Mouse (Mus musculus) liver, postnatal 0 days (tissue): ENCODE results near the gene Coro2b. TPM values are rescaled to one million over a fixed set of nuclear protein-coding genes. Genes with fewer than 3 reads are reported as not detected.

Experiments used
- ATAC-seq: fragments of 200-750 bp; cut with Nextera tagmentation; 2 replicates; pipeline ENCODE4 v1.8.0; 2017; ENCODE audit warnings: mild to moderate bottlenecking, moderate library complexity
- DNase-seq: peaks from one replicate; pipeline ENCODE4 v3.0.0-alpha.2; 2016
- H3K27ac ChIP-seq: fragments of 300-500 bp; sonication (generic); 2 replicates; pipeline ENCODE4 v1.5.1; 2014; ENCODE audit warnings: antibody characterized with exemption, moderate library complexity, mild to moderate bottlenecking, low read depth
- H3K27me3 ChIP-seq: fragments of 300-500 bp; sonication (generic); 2 replicates; pipeline ENCODE4 v1.6.1; 2014; ENCODE audit warnings: low read length, control low read depth, mixed read lengths; ENCODE audit not compliant: insufficient read depth
- H3K36me3 ChIP-seq: fragments of 300-500 bp; sonication (generic); replicated peaks from 2 replicates; pipeline ENCODE4 v1.6.1; 2014; ENCODE audit warnings: mild to moderate bottlenecking, control low read depth, low read length, moderate library complexity, mixed read lengths; ENCODE audit not compliant: insufficient read depth
- H3K4me1 ChIP-seq: fragments of 300-500 bp; sonication (generic); 2 replicates; pipeline ENCODE4 v1.6.1; 2014; ENCODE audit warnings: antibody characterized with exemption, mild to moderate bottlenecking, control low read depth; ENCODE audit not compliant: insufficient read depth
- H3K4me2 ChIP-seq: fragments of 300-500 bp; sonication (generic); 2 replicates; pipeline ENCODE4 v1.6.1; 2014; ENCODE audit warnings: low read depth, mild to moderate bottlenecking, low read length, moderate library complexity, mixed read lengths
- H3K4me3 ChIP-seq: fragments of 300-500 bp; sonication (generic); 2 replicates; pipeline ENCODE4 v1.5.1; 2014; ENCODE audit warnings: low read depth, low read length
- H3K9ac ChIP-seq: fragments of 300-500 bp; sonication (generic); replicated peaks from 2 replicates; pipeline ENCODE4 v1.6.1; 2014; ENCODE audit warnings: mild to moderate bottlenecking, moderate library complexity
- H3K9me3 ChIP-seq: fragments of 300-500 bp; sonication (generic); 2 replicates; pipeline ENCODE4 v1.6.1; 2016; ENCODE audit warnings: mild to moderate bottlenecking, control low read depth, low read length, mixed read lengths
- CTCF ChIP-seq: sonication (generic); IDR thresholded peaks from 2 replicates; pipeline ENCODE4 v1.5.1; 2016; ENCODE audit warnings: antibody characterized with exemption, low read depth
- EP300 ChIP-seq: IDR thresholded peaks from 2 replicates; pipeline ENCODE4 v1.6.1; 2016; ENCODE audit warnings: antibody characterized with exemption, low read depth, mild to moderate bottlenecking
- WGBS: fragments of 180-500 bp; shearing (Covaris S2); extraction: QIAGEN DNeasy Blood & Tissue Kit; methylation state at CpG from one replicate; pipeline ENCODE4 v1.1.7; 2014; ENCODE audit not compliant: insufficient replicate concordance; 5-methylcytosine and 5-hydroxymethylcytosine counted together
- polyA plus RNA-seq: library from polyadenylated mRNA; unstranded; fragments of >200 nt; fragmentation: Nextera tagmentation; extraction: Ambion mirVana; gene quantifications from 2 replicates; pipeline ENCODE4 v1.2.1, GENCODE M21; 2015

The Coro2b gene
- polyA plus RNA-seq, 1 experiment from 2014 or later, result 0.87 TPM

DNA sequence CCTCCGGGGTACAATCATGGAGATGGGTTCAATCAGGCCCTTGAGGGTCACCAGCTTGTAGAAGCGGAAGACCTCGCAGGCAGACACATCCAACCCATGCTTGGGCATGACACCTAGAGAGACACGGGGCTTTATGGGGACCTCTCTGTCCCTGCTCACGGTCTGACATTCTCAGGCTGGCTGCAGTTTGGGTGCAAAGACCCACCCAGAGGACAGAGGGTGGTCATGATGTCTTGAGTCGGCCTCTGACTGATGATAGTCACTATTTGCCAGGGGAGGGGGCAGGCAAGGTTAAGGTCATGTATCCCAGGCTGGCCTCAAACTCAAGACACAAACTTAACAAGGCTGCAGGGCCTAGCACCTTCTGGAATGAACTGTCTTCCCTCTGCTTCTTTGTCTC is 110.3 kb downstream of the Coro2b start:
- no peak overlapping the region for H3K4me3 ChIP-seq
- H3K4me1 ChIP-seq, result peaks cover 3% of the 10 kb centered on the region
- 93% methylated on average over 6 of the region's 6 CpGs for WGBS
- H3K4me2 ChIP-seq, result no peak overlapping the region
- H3K36me3 ChIP-seq, result no peaks in the 10 kb centered on the region
- H3K9me3 ChIP-seq, result no peaks in the 10 kb centered on the region
- H3K9ac ChIP-seq, result no peak overlapping the region
- ATAC-seq (no peak), DNase-seq (no peak)
- no peak for TF ChIP-seq EP300
- no peak for TF ChIP-seq CTCF
- no peak overlapping the region for H3K27ac ChIP-seq
- H3K27me3 ChIP-seq, result no peaks in the 10 kb centered on the region

DNA sequence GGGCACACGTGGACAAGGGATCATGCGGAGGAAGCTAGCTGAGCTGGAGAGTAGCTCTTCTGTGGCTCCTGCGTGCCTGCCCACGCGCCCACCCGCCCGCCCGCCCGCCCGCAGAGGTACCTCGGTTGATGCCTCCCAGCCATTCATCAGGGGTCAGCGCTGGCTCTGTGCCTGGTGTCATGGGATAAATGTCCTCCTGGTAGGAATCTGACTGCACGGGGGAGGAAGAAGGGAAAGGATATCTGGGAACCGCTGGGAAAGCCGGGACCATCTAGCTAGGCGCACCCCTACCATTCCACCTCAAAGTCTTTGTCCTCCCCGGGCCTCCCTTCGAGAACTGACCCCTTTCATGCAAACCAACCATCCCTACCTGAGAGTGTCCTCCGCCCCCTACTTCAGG is 110.8 kb downstream of the Coro2b start:
- WGBS, result 88% methylated on average over 16 of the region's 19 CpGs

DNA sequence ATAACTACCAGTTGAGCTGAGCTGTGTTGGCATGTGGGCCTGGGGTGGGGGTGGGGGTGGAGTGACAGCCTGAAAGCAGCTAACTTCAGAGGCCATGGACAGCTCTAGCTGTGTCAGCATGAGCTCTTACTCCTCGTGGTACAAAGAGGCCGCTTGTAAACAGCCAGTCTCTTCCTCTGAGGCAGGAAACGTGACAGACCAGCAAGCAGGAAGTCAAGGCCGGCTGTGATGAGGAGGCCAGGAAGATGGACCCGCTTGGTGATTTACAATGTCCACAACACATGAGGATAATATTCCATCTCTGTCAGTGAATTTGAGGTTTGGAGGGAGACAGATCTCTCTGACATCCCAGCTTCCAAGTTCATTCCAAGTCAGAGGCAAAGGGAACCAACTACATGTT is 111.6 kb downstream of the Coro2b start:
- Histone ChIP-seq H3K9me3 (no peaks in the 10 kb centered on the region), H3K4me1 (peaks cover 12% of the 10 kb centered on the region), H3K9ac (no peak overlapping the region), H3K27me3 (no peaks in the 10 kb centered on the region), H3K4me2 (no peak overlapping the region), H3K27ac (peak overlapping the region; percentile 48; the same call in 1 of the 2 replicates), H3K36me3 (no peaks in the 10 kb centered on the region), H3K4me3 (no peak overlapping the region)
- no peak for TF ChIP-seq EP300
- TF ChIP-seq CTCF, result no peak
- DNase-seq (no peak), ATAC-seq (no peak)
- WGBS, result 34% methylated on average over 5 of the region's 5 CpGs

More for the DNA sequence above, 110.8 kb downstream of the Coro2b start:
- peak overlapping the region; percentile 48; the same call in 1 of the 2 replicates for H3K27ac ChIP-seq
- no peak overlapping the region for H3K4me3 ChIP-seq
- DNase-seq, result no peak
- TF ChIP-seq CTCF, result no peak
- TF ChIP-seq EP300, result no peak
- H3K4me2 ChIP-seq, result no peak overlapping the region
- no peaks in the 10 kb centered on the region for H3K9me3 ChIP-seq
- no peaks in the 10 kb centered on the region for H3K27me3 ChIP-seq
- peaks cover 7% of the 10 kb centered on the region for H3K4me1 ChIP-seq
- no peak for ATAC-seq
- no peaks in the 10 kb centered on the region for H3K36me3 ChIP-seq
- no peak overlapping the region for H3K9ac ChIP-seq

DNA sequence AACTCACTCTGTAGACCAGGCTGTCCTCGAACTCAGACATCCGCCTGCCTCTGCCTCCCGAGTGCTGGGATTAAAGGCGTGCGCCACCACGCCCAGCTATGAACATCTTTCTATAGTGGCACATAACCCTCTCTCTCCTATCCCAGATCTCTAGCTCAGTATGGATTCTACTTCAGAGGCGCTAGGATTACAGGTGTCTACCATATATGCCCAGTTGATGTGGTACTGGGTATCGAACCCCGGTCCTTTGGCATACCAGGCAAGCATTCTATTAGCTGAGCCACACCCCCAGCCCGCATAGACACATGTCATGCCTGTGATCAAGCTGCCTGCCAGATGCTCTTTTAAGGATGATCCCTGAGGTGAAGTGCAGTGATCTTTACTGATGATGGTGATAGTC is 113.0 kb downstream of the Coro2b start:
- DNase-seq (no peak), ATAC-seq (no peak)
- whole genome bisulfite sequencing, result 94% methylated on average over 10 of the region's 10 CpGs
- Histone ChIP-seq H3K4me2 (no peak overlapping the region), H3K4me3 (no peak overlapping the region), H3K9me3 (no peaks in the 10 kb centered on the region), H3K9ac (no peak overlapping the region), H3K27ac (no peak overlapping the region), H3K4me1 (peaks cover 12% of the 10 kb centered on the region), H3K27me3 (no peaks in the 10 kb centered on the region), H3K36me3 (no peaks in the 10 kb centered on the region)
- TF ChIP-seq CTCF (no peak), EP300 (no peak)

DNA sequence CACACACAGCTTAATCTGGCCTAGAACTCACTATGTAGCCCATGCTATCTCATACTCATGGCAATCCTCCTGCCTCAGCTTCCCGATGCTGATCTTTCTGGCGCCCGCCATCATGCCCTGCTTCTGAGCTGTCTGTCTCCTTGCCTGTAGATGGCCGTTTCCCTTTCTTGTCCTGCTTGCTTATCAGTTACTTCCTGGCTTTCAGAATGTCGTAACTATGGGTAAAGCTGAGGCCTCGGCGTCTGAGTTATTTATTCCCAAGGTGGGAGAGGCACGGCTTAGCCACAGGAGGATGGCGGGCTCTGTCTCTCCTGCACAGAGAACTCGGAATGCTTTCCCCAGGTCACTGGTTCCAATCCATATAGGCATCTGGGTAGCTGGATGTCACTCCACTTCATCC is 113.9 kb downstream of the Coro2b start:
- no peaks in the 10 kb centered on the region for H3K36me3 ChIP-seq
- ATAC-seq (no peak), DNase-seq (no peak)
- peaks cover 5% of the 10 kb centered on the region; the same call in 1 of the 2 replicates for H3K9me3 ChIP-seq
- no peak overlapping the region for H3K27ac ChIP-seq
- H3K27me3 ChIP-seq, result no peaks in the 10 kb centered on the region
- WGBS, result 51% methylated on average over 10 of the region's 10 CpGs
- TF ChIP-seq CTCF (no peak), EP300 (no peak)
- no peak overlapping the region for H3K9ac ChIP-seq
- H3K4me3 ChIP-seq, result no peak overlapping the region
- H3K4me2 ChIP-seq, result no peak overlapping the region
- H3K4me1 ChIP-seq, result peaks cover 12% of the 10 kb centered on the region

DNA sequence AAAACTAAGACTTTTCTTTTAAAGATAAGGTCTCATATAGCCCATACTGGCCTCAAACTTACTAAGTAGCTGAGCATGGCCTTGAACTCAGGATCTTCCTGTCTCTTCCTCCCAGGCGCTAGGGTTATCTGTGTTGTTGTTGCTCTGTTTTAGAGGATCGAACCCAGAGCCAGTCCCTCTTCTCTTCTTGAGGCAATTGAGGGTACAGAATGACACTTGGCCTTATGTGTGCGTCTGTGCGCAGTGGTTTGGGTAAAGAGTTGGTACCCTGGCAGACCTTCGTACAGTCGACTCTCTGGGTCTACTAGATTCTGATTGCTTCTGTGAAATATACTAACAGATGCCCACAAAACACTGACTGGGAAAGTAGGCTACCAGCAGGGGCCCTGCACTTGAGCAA is 114.9 kb downstream of the Coro2b start:
- TF ChIP-seq CTCF (no peak), EP300 (no peak)
- Histone ChIP-seq H3K4me3 (no peak overlapping the region), H3K9me3 (peaks cover 5% of the 10 kb centered on the region; the same call in 1 of the 2 replicates), H3K4me1 (peaks cover 12% of the 10 kb centered on the region), H3K4me2 (no peak overlapping the region), H3K36me3 (no peaks in the 10 kb centered on the region), H3K9ac (no peak overlapping the region), H3K27me3 (no peaks in the 10 kb centered on the region), H3K27ac (no peak overlapping the region)
- 85% methylated on average over 6 of the region's 6 CpGs for WGBS
- no peak for DNase-seq
- ATAC-seq, result no peak

DNA sequence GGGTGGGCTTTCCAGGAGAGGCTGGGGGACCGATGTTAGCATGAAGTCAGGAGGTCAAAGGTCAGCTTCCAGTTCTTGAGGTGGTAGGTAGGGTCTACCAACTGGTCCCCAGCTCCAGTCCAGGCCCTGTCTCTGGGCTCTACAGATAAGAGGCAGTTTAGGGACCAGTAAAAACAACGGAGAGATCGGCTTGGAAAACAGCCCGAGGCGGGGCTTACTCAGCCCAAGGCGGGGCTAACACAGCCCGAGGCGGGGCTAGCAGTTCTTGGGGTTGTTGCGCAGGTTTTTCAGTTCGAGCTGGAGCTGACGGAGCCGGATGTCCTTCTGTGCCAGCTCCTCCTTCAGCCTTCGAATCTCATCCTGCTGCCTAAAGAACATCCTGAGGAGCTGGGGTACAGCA is 115.8 kb downstream of the Coro2b start:
- no peaks in the 10 kb centered on the region for H3K27me3 ChIP-seq
- TF ChIP-seq EP300 (peak; percentile 69), CTCF (no peak)
- peak overlapping the region; percentile 65 for H3K4me2 ChIP-seq
- peaks cover 5% of the 10 kb centered on the region; the same call in 1 of the 2 replicates for H3K9me3 ChIP-seq
- peaks cover 12% of the 10 kb centered on the region for H3K4me1 ChIP-seq
- H3K9ac ChIP-seq, result peak overlapping the region; percentile 34; the same call in 1 of the 2 replicates
- ATAC-seq (peak; percentile 90), DNase-seq (peak; percentile 82)
- H3K4me3 ChIP-seq, result peak overlapping the region; percentile 26
- no peaks in the 10 kb centered on the region for H3K36me3 ChIP-seq
- 0 out of 2 replicates have a peak overlapping the region, but pooled peaks have one; percentile 39 for H3K27ac ChIP-seq
- under 1% methylated on average over 13 of the region's 13 CpGs for WGBS
